Mouse (Mus musculus): ENCODE measurements around the gene Grin3b. TPM values are rescaled to one million over a fixed set of nuclear protein-coding genes. Genes with fewer than 3 reads are reported as not detected.
A peak's percentile ranks its signal among the peaks of the same experiment; 100 is the strongest.

The Grin3b gene
- 0.07 and 0.10 TPM in 2 replicates for polyA plus RNA-seq (2015; fragmentation: Nextera tagmentation; extraction: Ambion mirVana)

GRCm38 (mm10) chr10:79970415-79971182 is at the start of gene Grin3b:
TSS of gene Grin3b (plus strand) at chr10:79970715.
- peaks cover 4% of the 10 kb centered on the region; the same call in 1 of the 2 replicates for H3K9me3 ChIP-seq (replicated peaks)
- ATAC-seq (ENCODE audit: low read depth): 0 out of 2 replicates have a peak, but pooled peaks have one; percentile 9
- 6% methylated on average over 47 of the region's 47 CpGs for WGBS (ENCODE audit: insufficient replicate concordance)
- H3K36me3 ChIP-seq: peaks cover 38% of the 10 kb centered on the region
- H3K27ac ChIP-seq: no peak within 1 kb of the TSS
- no peak for DNase-seq
- H3K4me3 ChIP-seq (replicated peaks): peak within 1 kb of the TSS; percentile 32
- H3K9ac ChIP-seq: peak within 1 kb of the TSS; percentile 5; the same call in 1 of the 2 replicates
- peaks cover 55% of the 10 kb centered on the region for H3K27me3 ChIP-seq
- H3K4me2 ChIP-seq: peak within 1 kb of the TSS; percentile 51
- peaks cover 8% of the 10 kb centered on the region for H3K4me1 ChIP-seq (replicated peaks)

DNA sequence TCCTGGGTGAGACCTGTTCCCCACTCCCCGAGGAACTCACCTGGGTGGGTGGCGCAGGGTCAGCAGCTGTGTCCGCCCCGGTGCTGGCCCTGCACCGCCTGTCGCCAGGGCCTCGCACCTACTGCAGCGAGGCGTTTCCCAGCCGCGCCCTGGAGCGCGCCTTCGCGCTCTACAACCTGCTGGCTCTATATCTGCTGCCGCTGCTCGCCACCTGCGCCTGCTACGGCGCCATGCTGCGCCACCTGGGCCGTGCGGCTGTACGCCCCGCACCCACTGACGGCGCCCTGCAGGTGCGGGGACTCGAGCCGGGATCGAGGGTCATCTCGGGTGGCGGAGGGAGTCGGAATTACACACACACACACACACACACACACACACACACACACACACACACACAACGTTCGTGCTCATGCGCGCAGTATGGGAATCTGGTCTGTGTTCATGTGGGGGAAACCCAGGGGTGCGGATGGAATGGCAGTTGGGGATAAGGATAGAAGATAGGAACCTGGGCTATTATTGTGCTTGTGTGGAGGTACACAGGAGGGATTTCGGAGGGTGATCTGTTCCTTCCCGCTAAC is 49.5 kb upstream of the Grin3b start, which contains the start of gene R3hdm4:
Gene R3hdm4 (minus strand): TSS at position 251 of the 578 bp plus-strand sequence.
- WGBS (ENCODE audit: insufficient replicate concordance): 12% methylated on average over 40 of the region's 41 CpGs
- ATAC-seq (ENCODE audit: low read depth): no peak
- H3K36me3 ChIP-seq: no peaks in the 10 kb centered on the region

GRCm38 (mm10) chr10:79921572-79921971 is 48.9 kb upstream of the Grin3b start:
- 13% methylated on average over 34 of the region's 34 CpGs for WGBS (ENCODE audit: insufficient replicate concordance)
- 0 out of 2 replicates have a peak overlapping the region, but pooled peaks have one; percentile 17 for H3K9ac ChIP-seq
- H3K27me3 ChIP-seq: peaks cover 65% of the 10 kb centered on the region
- ATAC-seq (ENCODE audit: low read depth): no peak
- peaks cover 69% of the 10 kb centered on the region for H3K4me1 ChIP-seq (replicated peaks)
- H3K9me3 ChIP-seq (replicated peaks): no peaks in the 10 kb centered on the region
- H3K4me3 ChIP-seq (replicated peaks): peak overlapping the region; percentile 30
- H3K36me3 ChIP-seq: no peaks in the 10 kb centered on the region
- H3K4me2 ChIP-seq: peak overlapping the region; percentile 50
- DNase-seq: no peak
- no peak overlapping the region for H3K27ac ChIP-seq

More for the DNA sequence above, 49.5 kb upstream of the Grin3b start, which contains the start of gene R3hdm4:
- 0 out of 2 replicates have a peak within 1 kb of the TSS, but pooled peaks have one; percentile 17 for H3K9ac ChIP-seq
- H3K9me3 ChIP-seq (replicated peaks): no peaks in the 10 kb centered on the region
- H3K4me2 ChIP-seq: peak within 1 kb of the TSS; percentile 50
- H3K4me3 ChIP-seq (replicated peaks): peak within 1 kb of the TSS; percentile 30
- DNase-seq: no peak
- peaks cover 65% of the 10 kb centered on the region for H3K27me3 ChIP-seq
- H3K27ac ChIP-seq: no peak within 1 kb of the TSS
- H3K4me1 ChIP-seq (replicated peaks): peaks cover 67% of the 10 kb centered on the region

- DNase-seq (peak; percentile 85), ATAC-seq (ENCODE audit: low read depth) (no peak)
- 14% methylated on average over 29 of the region's 29 CpGs for WGBS (ENCODE audit: insufficient replicate concordance)
- no peaks in the 10 kb centered on the region for H3K9me3 ChIP-seq (replicated peaks)
- peak overlapping the region; percentile 88 for H3K27ac ChIP-seq
- 0 out of 2 replicates have a peak overlapping the region, but pooled peaks have one; percentile 85 for H3K4me3 ChIP-seq (replicated peaks)
- H3K27me3 ChIP-seq: peaks cover 34% of the 10 kb centered on the region
- peak overlapping the region; percentile 84; the same call in 1 of the 2 replicates for H3K9ac ChIP-seq
- H3K4me2 ChIP-seq: peak overlapping the region; percentile 84
- H3K4me1 ChIP-seq (replicated peaks): peaks cover 70% of the 10 kb centered on the region
- H3K36me3 ChIP-seq: no peaks in the 10 kb centered on the region
Observed at GRCm38 (mm10) chr10:79924998-79925784, 45.3 kb upstream of the Grin3b start.

DNA sequence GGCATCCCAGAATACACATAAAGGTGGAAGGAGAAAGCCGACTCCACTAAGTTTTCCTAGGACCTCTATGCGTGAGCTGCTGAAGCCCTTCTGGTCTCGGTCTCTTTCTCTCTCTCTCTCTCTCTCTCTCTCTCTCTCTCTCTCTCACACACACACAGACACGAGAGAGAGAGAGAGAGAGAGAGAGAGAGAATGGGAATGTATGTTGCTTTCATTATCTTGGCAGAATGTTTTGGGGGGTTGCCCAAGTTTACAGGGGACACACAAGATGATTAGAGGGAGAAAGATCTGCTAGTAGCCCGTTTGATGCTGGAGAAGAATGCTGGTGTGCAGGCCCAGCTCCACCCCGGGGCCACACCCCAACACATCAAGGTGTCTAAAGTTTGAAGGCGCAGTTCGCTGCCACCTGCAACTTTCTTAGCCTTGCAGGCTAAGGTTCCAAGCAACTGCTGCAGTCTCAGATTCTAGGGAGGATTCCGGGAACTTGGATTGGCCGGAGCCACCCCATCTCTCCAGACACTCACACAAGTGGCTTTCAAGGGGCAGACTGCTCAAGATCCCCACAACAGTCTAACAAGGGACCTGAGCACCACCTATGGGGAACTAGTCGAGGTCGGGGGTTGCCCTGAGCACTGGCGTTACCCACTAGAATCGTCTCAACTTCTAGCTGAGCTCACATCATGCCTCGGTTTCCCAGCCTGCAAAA is 44.6 kb upstream of the Grin3b start:
- peaks cover 69% of the 10 kb centered on the region for H3K4me1 ChIP-seq (replicated peaks)
- no peaks in the 10 kb centered on the region for H3K9me3 ChIP-seq (replicated peaks)
- peaks cover 27% of the 10 kb centered on the region for H3K27me3 ChIP-seq
- peak; percentile 2; the same call in 1 of the 2 replicates for ATAC-seq (ENCODE audit: low read depth)
- peak overlapping the region; percentile 88 for H3K27ac ChIP-seq
- WGBS (ENCODE audit: insufficient replicate concordance): 10% methylated on average over 15 of the region's 15 CpGs
- H3K4me2 ChIP-seq: peak overlapping the region; percentile 84
- peaks cover 7% of the 10 kb centered on the region for H3K36me3 ChIP-seq
- DNase-seq: no peak
- peak overlapping the region; percentile 85 for H3K4me3 ChIP-seq (replicated peaks)
- peak overlapping the region; percentile 84 for H3K9ac ChIP-seq

DNA sequence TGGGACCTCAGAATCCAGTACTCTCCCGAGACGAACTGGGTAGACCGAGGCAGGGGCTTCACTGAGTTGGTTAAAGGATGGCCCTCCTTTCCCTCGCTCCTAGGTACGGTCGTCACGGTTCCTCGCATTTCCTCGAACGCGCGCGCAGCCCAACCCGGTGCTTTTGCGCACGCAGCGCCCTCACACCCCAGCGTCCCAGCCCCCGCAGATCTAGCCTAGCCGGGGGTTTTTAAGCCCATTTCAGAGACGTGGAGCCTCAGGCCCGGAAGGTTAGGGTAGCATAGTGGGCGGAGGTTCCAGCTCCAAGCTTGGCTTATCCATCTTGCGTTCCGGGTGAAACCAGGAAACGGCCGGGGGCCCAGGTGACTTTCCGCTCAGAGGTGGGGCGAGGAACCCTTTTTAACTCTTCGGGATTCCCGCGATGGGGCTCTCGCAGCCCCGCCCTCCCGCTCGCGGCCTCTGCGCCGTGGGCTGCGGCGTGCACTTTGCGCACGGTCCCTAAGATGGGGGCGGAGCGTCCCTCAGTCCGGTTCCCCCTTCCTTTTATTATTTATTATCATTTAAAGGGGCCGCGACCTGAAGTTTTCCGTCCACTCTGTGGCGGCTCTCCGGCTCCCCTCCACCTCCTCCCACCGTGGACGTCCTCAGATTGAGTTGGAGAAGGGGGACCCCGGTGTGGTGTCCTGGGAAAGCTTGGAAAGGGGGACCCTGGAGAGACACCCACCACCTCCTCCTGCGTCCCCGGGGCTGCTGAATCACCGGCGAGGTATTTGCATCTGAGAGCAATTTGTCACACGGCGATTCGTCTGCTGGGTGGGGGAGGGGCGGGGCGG is 43.8 kb upstream of the Grin3b start, which contains the start of gene Arid3a:
Gene Arid3a (plus strand): TSS at position 553 of the 833 bp plus-strand sequence.
- peak within 1 kb of the TSS; percentile 84 for H3K9ac ChIP-seq
- peak within 1 kb of the TSS; percentile 84 for H3K4me2 ChIP-seq
- no peaks in the 10 kb centered on the region for H3K9me3 ChIP-seq (replicated peaks)
- H3K4me1 ChIP-seq (replicated peaks): peaks cover 69% of the 10 kb centered on the region
- peaks cover 14% of the 10 kb centered on the region for H3K36me3 ChIP-seq
- H3K27ac ChIP-seq: peak within 1 kb of the TSS; percentile 88
- ATAC-seq (ENCODE audit: low read depth): peak; percentile 69
- peaks cover 19% of the 10 kb centered on the region for H3K27me3 ChIP-seq
- peak within 1 kb of the TSS; percentile 85 for H3K4me3 ChIP-seq (replicated peaks)
- WGBS (ENCODE audit: insufficient replicate concordance): under 1% methylated on average over 63 of the region's 63 CpGs
- DNase-seq: peak; percentile 86

DNA sequence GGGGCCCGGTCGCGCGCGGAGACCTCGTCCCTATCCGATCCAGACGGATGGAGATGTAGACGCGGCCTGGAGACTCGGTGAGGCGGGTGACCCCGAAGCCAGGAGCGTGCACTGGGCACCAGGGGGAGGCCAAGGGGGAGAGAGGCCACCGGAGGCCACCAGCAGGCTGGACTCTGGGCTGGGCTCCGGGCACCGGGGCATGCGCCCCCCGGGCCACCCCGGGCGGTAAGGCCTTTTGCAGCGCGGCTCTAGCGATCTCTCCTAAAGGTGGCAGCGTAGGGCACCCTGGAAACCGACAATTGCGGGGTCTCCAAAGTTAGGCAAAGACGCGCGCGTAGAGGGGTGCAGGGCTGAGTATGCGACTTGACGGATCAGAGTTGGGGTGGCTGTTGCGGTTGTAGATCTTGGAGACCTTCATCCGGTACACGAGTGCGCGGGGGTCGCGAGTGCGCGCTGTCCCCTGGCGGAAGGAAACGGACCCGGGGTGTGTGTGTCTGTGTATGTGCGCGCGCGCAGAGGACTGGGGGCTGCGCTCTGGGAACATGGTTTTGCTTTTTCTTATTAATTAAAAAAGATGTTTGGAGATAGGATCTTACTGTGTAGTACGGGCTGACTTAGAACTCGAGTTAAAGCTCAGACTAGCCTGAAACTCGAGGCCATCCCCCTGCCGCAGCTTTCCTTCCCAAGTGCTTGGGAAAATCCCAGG is 43.0 kb upstream of the Grin3b start:
- H3K36me3 ChIP-seq: peaks cover 22% of the 10 kb centered on the region
- peak; percentile 39 for ATAC-seq (ENCODE audit: low read depth)
- peak overlapping the region; percentile 88 for H3K27ac ChIP-seq
- H3K27me3 ChIP-seq: peaks cover 12% of the 10 kb centered on the region
- under 1% methylated on average over 54 of the region's 54 CpGs for WGBS (ENCODE audit: insufficient replicate concordance)
- peak overlapping the region; percentile 85 for H3K4me3 ChIP-seq (replicated peaks)
- peak; percentile 48 for DNase-seq
- H3K9me3 ChIP-seq (replicated peaks): no peaks in the 10 kb centered on the region
- H3K4me2 ChIP-seq: peak overlapping the region; percentile 84
- H3K9ac ChIP-seq: peak overlapping the region; percentile 84
- H3K4me1 ChIP-seq (replicated peaks): peaks cover 75% of the 10 kb centered on the region

- peaks cover 29% of the 10 kb centered on the region for H3K36me3 ChIP-seq
- DNase-seq (no peak), ATAC-seq (ENCODE audit: low read depth) (no peak)
- WGBS (ENCODE audit: insufficient replicate concordance): 1% methylated on average over 29 of the region's 29 CpGs
- peak overlapping the region; percentile 88 for H3K27ac ChIP-seq
- no peaks in the 10 kb centered on the region for H3K9me3 ChIP-seq (replicated peaks)
- peaks cover 81% of the 10 kb centered on the region for H3K4me1 ChIP-seq (replicated peaks)
- H3K27me3 ChIP-seq: peaks cover 5% of the 10 kb centered on the region
- peak overlapping the region; percentile 84 for H3K4me2 ChIP-seq
- peak overlapping the region; percentile 85 for H3K4me3 ChIP-seq (replicated peaks)
- H3K9ac ChIP-seq: peak overlapping the region; percentile 84
Observed at GRCm38 (mm10) chr10:79928030-79928694, 42.4 kb upstream of the Grin3b start.

Measured in liver, embryonic 13.5 days (tissue).